Mouse (Mus musculus): Measurements from ENCODE around the gene Ss18l1. TPM values are rescaled to one million over a fixed set of nuclear protein-coding genes. Genes with fewer than 3 reads are reported as not detected.

The Ss18l1 gene
- total and polyA plus RNA-seq, 3 experiments, result 2.0 to 3.0 (median 2.1) TPM

Other genes with a start within 250 kb of the Ss18l1 start
- 5.0 and 5.5 TPM in 2 replicates for gene Taf4, start 65.9 kb upstream of the Ss18l1 start, total RNA-seq (2012; rRNA removed)
- 3.0 and 3.5 TPM in 2 replicates for gene Taf4, start 65.9 kb upstream of the Ss18l1 start, total RNA-seq (2014; rRNA removed)
- gene Taf4, start 65.9 kb upstream of the Ss18l1 start, polyA plus RNA-seq (2012; ENCODE audit: insufficient read length, low read depth), result 14.5 and 19.0 TPM in 2 replicates
- gene Lsm14b, start 17.5 kb upstream of the Ss18l1 start, total RNA-seq (2012; rRNA removed), result 16.5 and 16.9 TPM in 2 replicates
- 12.2 and 12.6 TPM in 2 replicates for gene Lsm14b, start 17.5 kb upstream of the Ss18l1 start, total RNA-seq (2014; rRNA removed)
- 15.3 and 15.6 TPM in 2 replicates for gene Lsm14b, start 17.5 kb upstream of the Ss18l1 start, polyA plus RNA-seq (2012; ENCODE audit: insufficient read length, low read depth)
- gene Psma7, start 76 bp upstream of the Ss18l1 start, total RNA-seq (2012; rRNA removed), result 443 and 533 TPM in 2 replicates
- 569 and 598 TPM in 2 replicates for gene Psma7, start 76 bp upstream of the Ss18l1 start, total RNA-seq (2014; rRNA removed)
- gene Psma7, start 76 bp upstream of the Ss18l1 start, polyA plus RNA-seq (2012; ENCODE audit: insufficient read length, low read depth), result 418 and 466 TPM in 2 replicates
- gene Mtg2, start 28.1 kb downstream of the Ss18l1 start, total RNA-seq (2012; rRNA removed), result 24.7 and 31.8 TPM in 2 replicates
- 24.1 and 26.5 TPM in 2 replicates for gene Mtg2, start 28.1 kb downstream of the Ss18l1 start, total RNA-seq (2014; rRNA removed)
- 23.5 and 28.6 TPM in 2 replicates for gene Mtg2, start 28.1 kb downstream of the Ss18l1 start, polyA plus RNA-seq (2012; ENCODE audit: insufficient read length, low read depth)
- not detected in 2 replicates for gene Hrh3, start 62.0 kb downstream of the Ss18l1 start, total RNA-seq (2012; rRNA removed)
- gene Hrh3, start 62.0 kb downstream of the Ss18l1 start, total RNA-seq (2014; rRNA removed), result not detected in 2 replicates
- not detected in 2 replicates for gene Hrh3, start 62.0 kb downstream of the Ss18l1 start, polyA plus RNA-seq (2012; ENCODE audit: insufficient read length, low read depth)
- 11.4 and 12.0 TPM in 2 replicates for gene Osbpl2, start 76.8 kb downstream of the Ss18l1 start, total RNA-seq (2012; rRNA removed)
- 12.8 and 13.4 TPM in 2 replicates for gene Osbpl2, start 76.8 kb downstream of the Ss18l1 start, total RNA-seq (2014; rRNA removed)
- 15.6 and 16.9 TPM in 2 replicates for gene Osbpl2, start 76.8 kb downstream of the Ss18l1 start, polyA plus RNA-seq (2012; ENCODE audit: insufficient read length, low read depth)
- 116 and 167 TPM in 2 replicates for gene Adrm1, start 129.0 kb downstream of the Ss18l1 start, total RNA-seq (2012; rRNA removed)
- gene Adrm1, start 129.0 kb downstream of the Ss18l1 start, total RNA-seq (2014; rRNA removed), result 107 and 127 TPM in 2 replicates
- 121 and 148 TPM in 2 replicates for gene Adrm1, start 129.0 kb downstream of the Ss18l1 start, polyA plus RNA-seq (2012; ENCODE audit: insufficient read length, low read depth)
- gene Lama5, start 183.3 kb downstream of the Ss18l1 start, total RNA-seq (2012; rRNA removed), result 0.46 and 0.85 TPM in 2 replicates
- gene Lama5, start 183.3 kb downstream of the Ss18l1 start, total RNA-seq (2014; rRNA removed), result 0.16 and 0.20 TPM in 2 replicates
- gene Lama5, start 183.3 kb downstream of the Ss18l1 start, polyA plus RNA-seq (2012; ENCODE audit: insufficient read length, low read depth), result 0.45 and 0.67 TPM in 2 replicates
- gene Rps21, start 214.9 kb downstream of the Ss18l1 start, total RNA-seq (2012; rRNA removed), result 3,654 and 3,770 TPM in 2 replicates
- 1,686 and 1,748 TPM in 2 replicates for gene Rps21, start 214.9 kb downstream of the Ss18l1 start, total RNA-seq (2014; rRNA removed)
- gene Rps21, start 214.9 kb downstream of the Ss18l1 start, polyA plus RNA-seq (2012; ENCODE audit: insufficient read length, low read depth), result 705 and 1,020 TPM in 2 replicates
- gene Cables2, start 231.0 kb downstream of the Ss18l1 start, total RNA-seq (2012; rRNA removed), result 16.9 and 17.2 TPM in 2 replicates
- 13.0 and 13.3 TPM in 2 replicates for gene Cables2, start 231.0 kb downstream of the Ss18l1 start, total RNA-seq (2014; rRNA removed)
- 24.5 and 29.9 TPM in 2 replicates for gene Cables2, start 231.0 kb downstream of the Ss18l1 start, polyA plus RNA-seq (2012; ENCODE audit: insufficient read length, low read depth)
- not detected in 2 replicates for gene Rbbp8nl, start 247.4 kb downstream of the Ss18l1 start, total RNA-seq (2012; rRNA removed)
- gene Rbbp8nl, start 247.4 kb downstream of the Ss18l1 start, total RNA-seq (2014; rRNA removed), result not detected in 2 replicates
- gene Rbbp8nl, start 247.4 kb downstream of the Ss18l1 start, polyA plus RNA-seq (2012; ENCODE audit: insufficient read length, low read depth), result not detected in 2 replicates